Mouse (Mus musculus) limb, embryonic 14.5 days (tissue): ENCODE data around the gene Olfr96. TPM values are rescaled to one million over a fixed set of nuclear protein-coding genes. Genes with fewer than 3 reads are reported as not detected.

Experiments
- ATAC-seq: fragments of 200-750 bp; cut with Nextera tagmentation; 2 replicates; pipeline ENCODE4 v1.8.0; 2017; ENCODE audit warnings: low read depth, moderate number of reproducible peaks, moderate TSS enrichment; ENCODE audit not compliant: low FRiP score
- DNase-seq: peaks from one replicate; pipeline ENCODE4 v3.0.0-alpha.2; 2015; ENCODE audit warnings: low spot score
- H3K27ac ChIP-seq: fragments of 300-500 bp; sonication (generic); replicated peaks from 2 replicates; pipeline ENCODE4 v1.5.1; 2014; ENCODE audit warnings: low read depth, mild to moderate bottlenecking, low read length, moderate library complexity, mixed read lengths
- H3K27me3 ChIP-seq: fragments of 300-500 bp; sonication (generic); 2 replicates; pipeline ENCODE4 v1.6.1; 2014; ENCODE audit warnings: low read length, mixed read lengths; ENCODE audit not compliant: control insufficient read depth, insufficient read depth
- H3K36me3 ChIP-seq: fragments of 300-500 bp; sonication (generic); 2 replicates; pipeline ENCODE4 v1.6.1; 2014; ENCODE audit warnings: mild to moderate bottlenecking, low read length, moderate library complexity, mixed read lengths; ENCODE audit not compliant: control insufficient read depth, insufficient read depth
- H3K4me1 ChIP-seq: fragments of 300-500 bp; sonication (generic); 2 replicates; pipeline ENCODE4 v1.6.1; 2014; ENCODE audit warnings: antibody characterized with exemption, low read length, mixed read lengths; ENCODE audit not compliant: control insufficient read depth, insufficient read depth
- H3K4me2 ChIP-seq: fragments of 300-500 bp; sonication (generic); replicated peaks from 2 replicates; pipeline ENCODE4 v1.6.1; 2014; ENCODE audit warnings: low read depth, mild to moderate bottlenecking, low read length, moderate library complexity; ENCODE audit not compliant: severe bottlenecking
- H3K4me3 ChIP-seq: fragments of 300-500 bp; sonication (generic); replicated peaks from 2 replicates; pipeline ENCODE4 v1.5.1; 2014; ENCODE audit warnings: low read length
- H3K9ac ChIP-seq: fragments of 300-500 bp; sonication (generic); 2 replicates; pipeline ENCODE4 v1.6.1; 2014; ENCODE audit warnings: mild to moderate bottlenecking, low read depth, low read length, moderate library complexity; ENCODE audit not compliant: severe bottlenecking
- H3K9me3 ChIP-seq: fragments of 300-500 bp; sonication (generic); 2 replicates; pipeline ENCODE4 v1.6.1; 2016; ENCODE audit warnings: low read length; ENCODE audit not compliant: control insufficient read depth
- POLR2A ChIP-seq: fragments of 200-500 bp; IDR thresholded peaks from 2 replicates; pipeline ENCODE4 v1.8.0; 2012; ENCODE audit warnings: inconsistent platforms, mild to moderate bottlenecking, moderate library complexity, borderline replicate concordance; ENCODE audit not compliant: insufficient read depth, insufficient read length; ENCODE audit errors: extremely low read depth
- WGBS: fragments of 180-500 bp; shearing (Covaris S2); extraction: QIAGEN DNeasy Blood & Tissue Kit; methylation state at CpG from one replicate; pipeline ENCODE4 v1.1.7; 2014; 5-methylcytosine and 5-hydroxymethylcytosine counted together
- polyA plus RNA-seq, 2 experiments: library from polyadenylated mRNA; depleted of rRNA in 1 of 2; stranded (reverse) in 1 of 2; unstranded in 1 of 2; fragments of >200 nt; fragmentation: Nextera tagmentation in 1 of 2; extraction: Ambion mirVana in 1 of 2; gene quantifications; 2 replicates each; pipeline versions ENCODE4 v1.2.1 to v1.2.3; 2012 to 2014

Olfr96 gene
- polyA plus RNA-seq, 2 experiments, result not detected

- H3K9ac ChIP-seq, result no peak overlapping the region
- 78% methylated on average over 2 of the region's 2 CpGs for WGBS
- ATAC-seq (no peak), DNase-seq (no peak)
- H3K36me3 ChIP-seq, result no peaks in the 10 kb centered on the region
- TF ChIP-seq POLR2A, result no peak
- no peaks in the 10 kb centered on the region for H3K9me3 ChIP-seq
- H3K4me2 ChIP-seq, result no peak overlapping the region
- no peaks in the 10 kb centered on the region for H3K4me1 ChIP-seq
- no peak overlapping the region for H3K4me3 ChIP-seq
- H3K27me3 ChIP-seq, result no peaks in the 10 kb centered on the region
- no peak overlapping the region for H3K27ac ChIP-seq
These were observed 55.8 kb downstream of the Olfr96 start for GRCm38 (mm10) chr17:37275626-37276248.

Other genes starting within 250 kb of the Olfr96 start
- gene 2410137M14Rik, start 238.9 kb upstream of the Olfr96 start, polyA plus RNA-seq (2012; rRNA removed), result 0.53 and 0.58 TPM in 2 replicates
- not detected in 2 replicates for gene 2410137M14Rik, start 238.9 kb upstream of the Olfr96 start, polyA plus RNA-seq (2014; fragmentation: Nextera tagmentation; extraction: Ambion mirVana)
- gene H2-M5, start 230.6 kb upstream of the Olfr96 start, polyA plus RNA-seq (2012; rRNA removed), result 6.3 and 7.4 TPM in 2 replicates
- gene H2-M5, start 230.6 kb upstream of the Olfr96 start, polyA plus RNA-seq (2014; fragmentation: Nextera tagmentation; extraction: Ambion mirVana), result 0.29 and 0.61 TPM in 2 replicates
- gene Zfp57, start 219.0 kb upstream of the Olfr96 start, polyA plus RNA-seq (2012; rRNA removed), result 140 and 149 TPM in 2 replicates
- gene Zfp57, start 219.0 kb upstream of the Olfr96 start, polyA plus RNA-seq (2014; fragmentation: Nextera tagmentation; extraction: Ambion mirVana), result 85.9 and 86.1 TPM in 2 replicates
- not detected in 2 replicates for gene Mog, start 196.7 kb upstream of the Olfr96 start, polyA plus RNA-seq (2012; rRNA removed)
- gene Mog, start 196.7 kb upstream of the Olfr96 start, polyA plus RNA-seq (2014; fragmentation: Nextera tagmentation; extraction: Ambion mirVana), result 0.35 TPM in 1 of 2 replicates, not detected in the other
- gene Gabbr1, start 174.2 kb upstream of the Olfr96 start, polyA plus RNA-seq (2012; rRNA removed), result 111 and 139 TPM in 2 replicates
- 8.4 and 11.1 TPM in 2 replicates for gene Gabbr1, start 174.2 kb upstream of the Olfr96 start, polyA plus RNA-seq (2014; fragmentation: Nextera tagmentation; extraction: Ambion mirVana)
- not detected in 2 replicates for gene Olfr90, start 131.6 kb upstream of the Olfr96 start, polyA plus RNA-seq (2012; rRNA removed)
- not detected in 2 replicates for gene Olfr90, start 131.6 kb upstream of the Olfr96 start, polyA plus RNA-seq (2014; fragmentation: Nextera tagmentation; extraction: Ambion mirVana)
- not detected in 2 replicates for gene Olfr91, start 121.9 kb upstream of the Olfr96 start, polyA plus RNA-seq (2012; rRNA removed)
- 0.07 TPM in 1 of 2 replicates, not detected in the other for gene Olfr91, start 121.9 kb upstream of the Olfr96 start, polyA plus RNA-seq (2014; fragmentation: Nextera tagmentation; extraction: Ambion mirVana)
- gene Olfr92, start 100.1 kb upstream of the Olfr96 start, polyA plus RNA-seq (2012; rRNA removed), result not detected in 2 replicates
- not detected in 2 replicates for gene Olfr92, start 100.1 kb upstream of the Olfr96 start, polyA plus RNA-seq (2014; fragmentation: Nextera tagmentation; extraction: Ambion mirVana)
- gene Olfr93, start 58.7 kb upstream of the Olfr96 start, polyA plus RNA-seq (2012; rRNA removed), result not detected in 2 replicates
- not detected in 2 replicates for gene Olfr93, start 58.7 kb upstream of the Olfr96 start, polyA plus RNA-seq (2014; fragmentation: Nextera tagmentation; extraction: Ambion mirVana)
- gene Ubd, start 26.3 kb upstream of the Olfr96 start, polyA plus RNA-seq (2012; rRNA removed), result not detected in 2 replicates
- gene Ubd, start 26.3 kb upstream of the Olfr96 start, polyA plus RNA-seq (2014; fragmentation: Nextera tagmentation; extraction: Ambion mirVana), result not detected in 2 replicates
- gene Olfr94, start 19.2 kb upstream of the Olfr96 start, polyA plus RNA-seq (2012; rRNA removed), result not detected in 2 replicates
- not detected in 2 replicates for gene Olfr94, start 19.2 kb upstream of the Olfr96 start, polyA plus RNA-seq (2014; fragmentation: Nextera tagmentation; extraction: Ambion mirVana)
- not detected in 2 replicates for gene Olfr95, start 7.0 kb upstream of the Olfr96 start, polyA plus RNA-seq (2012; rRNA removed)
- not detected in 2 replicates for gene Olfr95, start 7.0 kb upstream of the Olfr96 start, polyA plus RNA-seq (2014; fragmentation: Nextera tagmentation; extraction: Ambion mirVana)
- gene Olfr97, start 17.2 kb downstream of the Olfr96 start, polyA plus RNA-seq (2012; rRNA removed), result not detected in 2 replicates
- not detected in 2 replicates for gene Olfr97, start 17.2 kb downstream of the Olfr96 start, polyA plus RNA-seq (2014; fragmentation: Nextera tagmentation; extraction: Ambion mirVana)
- not detected in 2 replicates for gene Olfr98, start 43.6 kb downstream of the Olfr96 start, polyA plus RNA-seq (2012; rRNA removed)
- not detected in 2 replicates for gene Olfr98, start 43.6 kb downstream of the Olfr96 start, polyA plus RNA-seq (2014; fragmentation: Nextera tagmentation; extraction: Ambion mirVana)
- 1.00 and 1.4 TPM in 2 replicates for gene H2-M3, start 50.1 kb downstream of the Olfr96 start, polyA plus RNA-seq (2012; rRNA removed)
- 1.3 and 2.6 TPM in 2 replicates for gene H2-M3, start 50.1 kb downstream of the Olfr96 start, polyA plus RNA-seq (2014; fragmentation: Nextera tagmentation; extraction: Ambion mirVana)
- not detected in 2 replicates for gene Olfr99, start 63.3 kb downstream of the Olfr96 start, polyA plus RNA-seq (2012; rRNA removed)
- not detected in 2 replicates for gene Olfr99, start 63.3 kb downstream of the Olfr96 start, polyA plus RNA-seq (2014; fragmentation: Nextera tagmentation; extraction: Ambion mirVana)
- not detected in 2 replicates for gene Olfr101, start 84.2 kb downstream of the Olfr96 start, polyA plus RNA-seq (2012; rRNA removed)
- not detected in 2 replicates for gene Olfr101, start 84.2 kb downstream of the Olfr96 start, polyA plus RNA-seq (2014; fragmentation: Nextera tagmentation; extraction: Ambion mirVana)
- not detected in 2 replicates for gene Olfr102, start 96.9 kb downstream of the Olfr96 start, polyA plus RNA-seq (2012; rRNA removed)
- not detected in 2 replicates for gene Olfr102, start 96.9 kb downstream of the Olfr96 start, polyA plus RNA-seq (2014; fragmentation: Nextera tagmentation; extraction: Ambion mirVana)
- not detected in 2 replicates for gene Olfr103, start 119.6 kb downstream of the Olfr96 start, polyA plus RNA-seq (2012; rRNA removed)
- gene Olfr103, start 119.6 kb downstream of the Olfr96 start, polyA plus RNA-seq (2014; fragmentation: Nextera tagmentation; extraction: Ambion mirVana), result not detected in 2 replicates
- not detected in 2 replicates for gene Olfr104-ps, start 139.4 kb downstream of the Olfr96 start, polyA plus RNA-seq (2012; rRNA removed)
- gene Olfr104-ps, start 139.4 kb downstream of the Olfr96 start, polyA plus RNA-seq (2014; fragmentation: Nextera tagmentation; extraction: Ambion mirVana), result not detected in 2 replicates
- gene Olfr105-ps, start 158.9 kb downstream of the Olfr96 start, polyA plus RNA-seq (2012; rRNA removed), result not detected in 2 replicates
- not detected in 2 replicates for gene Olfr105-ps, start 158.9 kb downstream of the Olfr96 start, polyA plus RNA-seq (2014; fragmentation: Nextera tagmentation; extraction: Ambion mirVana)
- gene Olfr106-ps, start 170.2 kb downstream of the Olfr96 start, polyA plus RNA-seq (2012; rRNA removed), result not detected in 2 replicates
- gene Olfr106-ps, start 170.2 kb downstream of the Olfr96 start, polyA plus RNA-seq (2014; fragmentation: Nextera tagmentation; extraction: Ambion mirVana), result not detected in 2 replicates
- gene Olfr107, start 179.1 kb downstream of the Olfr96 start, polyA plus RNA-seq (2012; rRNA removed), result not detected in 2 replicates
- not detected in 2 replicates for gene Olfr107, start 179.1 kb downstream of the Olfr96 start, polyA plus RNA-seq (2014; fragmentation: Nextera tagmentation; extraction: Ambion mirVana)
- not detected in 2 replicates for gene Olfr108, start 225.3 kb downstream of the Olfr96 start, polyA plus RNA-seq (2012; rRNA removed)
- gene Olfr108, start 225.3 kb downstream of the Olfr96 start, polyA plus RNA-seq (2014; fragmentation: Nextera tagmentation; extraction: Ambion mirVana), result not detected in 2 replicates
- gene Olfr109, start 238.8 kb downstream of the Olfr96 start, polyA plus RNA-seq (2012; rRNA removed), result not detected in 2 replicates
- gene Olfr109, start 238.8 kb downstream of the Olfr96 start, polyA plus RNA-seq (2014; fragmentation: Nextera tagmentation; extraction: Ambion mirVana), result not detected in 2 replicates